Mouse (Mus musculus) hindbrain, embryonic 15.5 days (tissue): ENCODE measurements around the gene Wdr20. TPM values are rescaled to one million over a fixed set of nuclear protein-coding genes. Genes with fewer than 3 reads are reported as not detected.
A peak's percentile ranks its signal among the peaks of the same experiment; 100 is the strongest.
"Not testable (repeated sequence)": the region's sequence is repeated elsewhere in the genome, so short reads cannot be mapped to it uniquely, and the experiment has no call there.

Experiments
- ATAC-seq: fragments of 200-750 bp; cut with Nextera tagmentation; 2 replicates; pipeline ENCODE4 v1.8.0; 2017; ENCODE audit warnings: low read depth, moderate number of reproducible peaks, moderate TSS enrichment; ENCODE audit not compliant: low FRiP score
- H3K27ac ChIP-seq: fragments of 300-500 bp; sonication (generic); replicated peaks from 2 replicates; pipeline ENCODE4 v1.5.1; 2015; ENCODE audit warnings: mild to moderate bottlenecking, inconsistent platforms
- H3K27me3 ChIP-seq: fragments of 300-500 bp; sonication (generic); 2 replicates; pipeline ENCODE4 v1.6.1; 2015; ENCODE audit warnings: control low read depth, inconsistent platforms
- H3K36me3 ChIP-seq: fragments of 300-500 bp; sonication (generic); 2 replicates; pipeline ENCODE4 v1.6.1; 2015; ENCODE audit warnings: control low read depth, inconsistent platforms
- H3K4me1 ChIP-seq: fragments of 300-500 bp; sonication (generic); replicated peaks from 2 replicates; pipeline ENCODE4 v1.6.1; 2015; ENCODE audit warnings: control low read depth, inconsistent platforms
- H3K4me2 ChIP-seq: fragments of 300-500 bp; sonication (generic); 2 replicates; pipeline ENCODE4 v1.6.1; 2015; ENCODE audit warnings: moderate library complexity, mild to moderate bottlenecking, inconsistent platforms
- H3K4me3 ChIP-seq: fragments of 300-500 bp; sonication (generic); 2 replicates; pipeline ENCODE4 v1.5.1; 2015; ENCODE audit warnings: mild to moderate bottlenecking, inconsistent platforms
- H3K9ac ChIP-seq: fragments of 300-500 bp; sonication (generic); 2 replicates; pipeline ENCODE4 v1.6.1; 2015; ENCODE audit warnings: inconsistent platforms
- H3K9me3 ChIP-seq: fragments of 300-500 bp; sonication (generic); 2 replicates; pipeline ENCODE4 v1.6.1; 2016; ENCODE audit warnings: control low read depth, inconsistent platforms
- WGBS: fragments of 180-500 bp; shearing (Covaris S2); methylation state at CpG from one replicate; pipeline ENCODE4 v1.1.7; 2015; 5-methylcytosine and 5-hydroxymethylcytosine counted together
- polyA plus RNA-seq: library from polyadenylated mRNA; unstranded; fragments of >200 nt; fragmentation: Nextera tagmentation; extraction: Ambion mirVana; gene quantifications from 2 replicates; pipeline ENCODE4 v1.2.1, GENCODE M21; 2015

Wdr20 gene
- polyA plus RNA-seq, 1 experiment from 2014 or later = 24.4 TPM

- Histone ChIP-seq H3K4me2 (no peak overlapping the region), H3K4me1 (peaks cover 7% of the 10 kb centered on the region), H3K4me3 (no peak overlapping the region), H3K9me3 (no peaks in the 10 kb centered on the region), H3K9ac (no peak overlapping the region), H3K27me3 (no peaks in the 10 kb centered on the region), H3K27ac (no peak overlapping the region), H3K36me3 (no peaks in the 10 kb centered on the region)
- ATAC-seq = no peak
- 68% methylated on average over 2 of the region's 2 CpGs for WGBS
These were observed 37.0 kb upstream of the Wdr20 start for GRCm38 (mm10) chr12:110700730-110701129.

GRCm38 (mm10) chr12:110701363-110701762 lies 36.4 kb upstream of the Wdr20 start:
- 39% methylated on average over 3 of the region's 3 CpGs for WGBS
- not testable (repeated sequence) for H3K27ac ChIP-seq

GRCm38 (mm10) chr12:110702556-110702955 lies 35.2 kb upstream of the Wdr20 start, which contains the start of gene Hsp90aa1:
Gene Hsp90aa1, minus strand, starts transcription at chr12:110702728.
- H3K27ac ChIP-seq = no peak within 1 kb of the TSS
- 45% methylated on average over 4 of the region's 4 CpGs for WGBS
- H3K27me3 ChIP-seq = no peaks in the 10 kb centered on the region
- H3K4me3 ChIP-seq = no peak within 1 kb of the TSS
- H3K4me1 ChIP-seq = peaks cover 15% of the 10 kb centered on the region
- no peak within 1 kb of the TSS for H3K9ac ChIP-seq
- H3K36me3 ChIP-seq = no peaks in the 10 kb centered on the region
- no peaks in the 10 kb centered on the region for H3K9me3 ChIP-seq
- no peak within 1 kb of the TSS for H3K4me2 ChIP-seq
- no peak for ATAC-seq

More at GRCm38 (mm10) chr12:110701363-110701762, 36.4 kb upstream of the Wdr20 start:
- H3K36me3 ChIP-seq, ATAC-seq, H3K4me3 ChIP-seq, H3K9ac ChIP-seq, H3K27me3 ChIP-seq, H3K4me2 ChIP-seq, H3K9me3 ChIP-seq: not testable (repeated sequence)
- H3K4me1 ChIP-seq = peaks cover 13% of the 10 kb centered on the region

- no peaks in the 10 kb centered on the region for H3K27me3 ChIP-seq
- H3K27ac ChIP-seq = no peak overlapping the region
- H3K36me3 ChIP-seq = no peaks in the 10 kb centered on the region
- H3K4me1 ChIP-seq = peaks cover 15% of the 10 kb centered on the region
- no peak overlapping the region for H3K9ac ChIP-seq
- no peaks in the 10 kb centered on the region for H3K9me3 ChIP-seq
- WGBS = 32% methylated on average over 8 of the region's 8 CpGs
- H3K4me2 ChIP-seq = no peak overlapping the region
- ATAC-seq = no peak
- no peak overlapping the region for H3K4me3 ChIP-seq
These were observed 34.7 kb upstream of the Wdr20 start for GRCm38 (mm10) chr12:110703008-110703471.

- Histone ChIP-seq H3K4me1 (peaks cover 15% of the 10 kb centered on the region), H3K9ac (no peak overlapping the region), H3K4me2 (no peak overlapping the region), H3K4me3 (no peak overlapping the region), H3K36me3 (no peaks in the 10 kb centered on the region), H3K27ac (no peak overlapping the region), H3K27me3 (no peaks in the 10 kb centered on the region), H3K9me3 (no peaks in the 10 kb centered on the region)
- ATAC-seq = no peak
- 67% methylated on average over 7 of the region's 7 CpGs for WGBS
These were observed 34.1 kb upstream of the Wdr20 start for GRCm38 (mm10) chr12:110703682-110704081.

GRCm38 (mm10) chr12:110705419-110705818 lies 32.3 kb upstream of the Wdr20 start:
- H3K9ac ChIP-seq, ATAC-seq, H3K4me2 ChIP-seq, H3K27me3 ChIP-seq, H3K36me3 ChIP-seq, H3K9me3 ChIP-seq, H3K27ac ChIP-seq, H3K4me3 ChIP-seq: not testable (repeated sequence)
- H3K4me1 ChIP-seq = peaks cover 15% of the 10 kb centered on the region
- WGBS = 90% methylated on average over 4 of the region's 4 CpGs

GRCm38 (mm10) chr12:110706337-110707231 lies 31.2 kb upstream of the Wdr20 start:
- Histone ChIP-seq H3K4me2 (peak overlapping the region; percentile 54), H3K27me3 (no peaks in the 10 kb centered on the region), H3K36me3 (no peaks in the 10 kb centered on the region), H3K9me3 (no peaks in the 10 kb centered on the region), H3K9ac (0 out of 2 replicates have a peak overlapping the region, but pooled peaks have one; percentile 7), H3K4me1 (peaks cover 15% of the 10 kb centered on the region), H3K27ac (peak overlapping the region; percentile 65), H3K4me3 (peak overlapping the region; percentile 37)
- peak; percentile 65 for ATAC-seq
- WGBS = 2% methylated on average over 27 of the region's 27 CpGs

- H3K4me3 ChIP-seq = no peak overlapping the region
- no peak for ATAC-seq
- no peaks in the 10 kb centered on the region for H3K9me3 ChIP-seq
- H3K27ac ChIP-seq = peak overlapping the region; percentile 65; the same call in 1 of the 2 replicates
- 87% methylated on average over 7 of the region's 7 CpGs for WGBS
- no peak overlapping the region for H3K9ac ChIP-seq
- H3K36me3 ChIP-seq = no peaks in the 10 kb centered on the region
- no peaks in the 10 kb centered on the region for H3K27me3 ChIP-seq
- peaks cover 15% of the 10 kb centered on the region for H3K4me1 ChIP-seq
- H3K4me2 ChIP-seq = peak overlapping the region; percentile 54
These were observed 30.3 kb upstream of the Wdr20 start for GRCm38 (mm10) chr12:110707451-110707850.

- Histone ChIP-seq H3K27ac (no peak overlapping the region), H3K9me3 (no peaks in the 10 kb centered on the region), H3K4me1 (peaks cover 9% of the 10 kb centered on the region), H3K9ac (no peak overlapping the region), H3K4me3 (no peak overlapping the region), H3K36me3 (no peaks in the 10 kb centered on the region), H3K27me3 (no peaks in the 10 kb centered on the region), H3K4me2 (no peak overlapping the region)
- ATAC-seq = no peak
- WGBS = 79% methylated on average over 5 of the region's 5 CpGs
These were observed 26.5 kb upstream of the Wdr20 start for GRCm38 (mm10) chr12:110711270-110711669.

GRCm38 (mm10) chr12:110713784-110714183 lies 24.0 kb upstream of the Wdr20 start:
- H3K27me3 ChIP-seq = no peaks in the 10 kb centered on the region
- no peak overlapping the region for H3K27ac ChIP-seq
- H3K4me3 ChIP-seq = no peak overlapping the region
- no peak overlapping the region for H3K9ac ChIP-seq
- H3K4me2 ChIP-seq = no peak overlapping the region
- H3K9me3 ChIP-seq = no peaks in the 10 kb centered on the region
- no peak for ATAC-seq
- 98% methylated on average over 6 of the region's 6 CpGs for WGBS
- H3K4me1 ChIP-seq = no peaks in the 10 kb centered on the region
- no peaks in the 10 kb centered on the region for H3K36me3 ChIP-seq

GRCm38 (mm10) chr12:110714215-110714614 lies 23.5 kb upstream of the Wdr20 start:
- H3K4me1 ChIP-seq = no peaks in the 10 kb centered on the region
- H3K4me3 ChIP-seq = no peak overlapping the region
- WGBS = 93% methylated on average over 6 of the region's 6 CpGs
- no peaks in the 10 kb centered on the region for H3K27me3 ChIP-seq
- H3K27ac ChIP-seq = no peak overlapping the region
- no peaks in the 10 kb centered on the region for H3K36me3 ChIP-seq
- H3K9me3 ChIP-seq = no peaks in the 10 kb centered on the region
- no peak overlapping the region for H3K9ac ChIP-seq
- ATAC-seq = no peak
- no peak overlapping the region for H3K4me2 ChIP-seq

- WGBS = 33% methylated on average over 5 of the region's 5 CpGs
- H3K27me3 ChIP-seq = 0 out of 2 replicates have a peak, but pooled peaks cover 3% of the 10 kb centered on the region
- H3K9ac ChIP-seq = no peak overlapping the region
- no peak for ATAC-seq
- no peak overlapping the region for H3K27ac ChIP-seq
- no peak overlapping the region for H3K4me2 ChIP-seq
- H3K4me1 ChIP-seq = no peaks in the 10 kb centered on the region
- no peaks in the 10 kb centered on the region for H3K36me3 ChIP-seq
- H3K4me3 ChIP-seq = no peak overlapping the region
- H3K9me3 ChIP-seq = no peaks in the 10 kb centered on the region
These were observed 21.7 kb upstream of the Wdr20 start for GRCm38 (mm10) chr12:110716004-110716403.
